Mouse (Mus musculus): ENCODE measurements around the gene Map2k4. TPM values are rescaled to one million over a fixed set of nuclear protein-coding genes. Genes with fewer than 3 reads are reported as not detected.

Map2k4 gene
- polyA plus RNA-seq, 1 experiment: 70.0 TPM

- Histone ChIP-seq H3K27me3 (ENCODE audit: control insufficient read depth, insufficient read depth, low read length, poor library complexity, severe bottlenecking) (no peaks in the 10 kb centered on the region), H3K36me3 (ENCODE audit: control insufficient read depth, insufficient read depth, low read length, poor library complexity, severe bottlenecking) (no peaks in the 10 kb centered on the region), H3K9ac (ENCODE audit: low read depth, poor library complexity, severe bottlenecking) (no peak overlapping the region), H3K9me3 (replicated peaks; ENCODE audit: control insufficient read depth, insufficient read depth, low read length, poor library complexity, severe bottlenecking) (no peaks in the 10 kb centered on the region), H3K27ac (ENCODE audit: insufficient read depth, low read length) (no peak overlapping the region), H3K4me3 (ENCODE audit: low read depth, low read length) (no peak overlapping the region), H3K4me1 (ENCODE audit: control insufficient read depth, insufficient read depth, low read length) (no peaks in the 10 kb centered on the region)
- TF ChIP-seq POLR2A (IDR thresholded peaks at IDR 0.05; ENCODE audit: insufficient read depth, low read length) (no peak), EP300 (IDR thresholded peaks at IDR 0.05; ENCODE audit: insufficient read depth, low read depth, low read length) (no peak), CTCF (IDR thresholded peaks at IDR 0.05; ENCODE audit: low read depth, low read length) (no peak)
These were observed 18.1 kb downstream of the Map2k4 start for GRCm38 (mm10) chr11:65769990-65770389.

- no peaks in the 10 kb centered on the region for H3K9me3 ChIP-seq (replicated peaks; ENCODE audit: control insufficient read depth, insufficient read depth, low read length, poor library complexity, severe bottlenecking)
These were observed 19.7 kb downstream of the Map2k4 start for GRCm38 (mm10) chr11:65768445-65768844.

DNA sequence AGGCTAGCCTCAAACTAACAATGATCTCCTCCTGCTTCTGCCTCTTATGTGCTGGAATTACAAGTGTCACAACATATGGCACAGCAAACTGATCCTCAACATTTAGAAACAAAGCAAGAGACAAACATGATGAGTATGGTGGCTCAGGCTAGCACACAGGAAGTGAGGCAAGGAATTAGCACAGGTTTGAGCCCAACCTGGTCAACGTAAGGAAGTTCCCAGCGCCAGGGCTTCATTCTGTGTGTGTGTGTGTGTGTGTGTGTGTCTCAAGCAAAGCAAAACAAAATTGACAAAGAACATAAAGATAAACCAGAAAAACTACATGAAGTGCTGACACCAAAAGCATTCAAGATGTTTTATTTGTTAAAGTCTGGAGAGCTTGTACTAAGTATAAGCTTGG, 27.2 kb downstream of the Map2k4 start:
- no peaks in the 10 kb centered on the region for H3K9me3 ChIP-seq (replicated peaks; ENCODE audit: control insufficient read depth, insufficient read depth, low read length, poor library complexity, severe bottlenecking)
- no peak overlapping the region for H3K27ac ChIP-seq (ENCODE audit: insufficient read depth, low read length)
- no peak overlapping the region for H3K4me3 ChIP-seq (ENCODE audit: low read depth, low read length)
- H3K9ac ChIP-seq (ENCODE audit: low read depth, poor library complexity, severe bottlenecking): no peak overlapping the region
- no peak for TF ChIP-seq CTCF (IDR thresholded peaks at IDR 0.05; ENCODE audit: low read depth, low read length)
- TF ChIP-seq POLR2A (IDR thresholded peaks at IDR 0.05; ENCODE audit: insufficient read depth, low read length): no peak
- no peak for TF ChIP-seq EP300 (IDR thresholded peaks at IDR 0.05; ENCODE audit: insufficient read depth, low read depth, low read length)
- H3K36me3 ChIP-seq (ENCODE audit: control insufficient read depth, insufficient read depth, low read length, poor library complexity, severe bottlenecking): no peaks in the 10 kb centered on the region
- no peaks in the 10 kb centered on the region for H3K27me3 ChIP-seq (ENCODE audit: control insufficient read depth, insufficient read depth, low read length, poor library complexity, severe bottlenecking)
- H3K4me1 ChIP-seq (ENCODE audit: control insufficient read depth, insufficient read depth, low read length): no peaks in the 10 kb centered on the region

More at GRCm38 (mm10) chr11:65768445-65768844, 19.7 kb downstream of the Map2k4 start:
- no peaks in the 10 kb centered on the region for H3K4me1 ChIP-seq (ENCODE audit: control insufficient read depth, insufficient read depth, low read length)
- TF ChIP-seq POLR2A (IDR thresholded peaks at IDR 0.05; ENCODE audit: insufficient read depth, low read length) (no peak), EP300 (IDR thresholded peaks at IDR 0.05; ENCODE audit: insufficient read depth, low read depth, low read length) (no peak), CTCF (IDR thresholded peaks at IDR 0.05; ENCODE audit: low read depth, low read length) (no peak)
- H3K36me3 ChIP-seq (ENCODE audit: control insufficient read depth, insufficient read depth, low read length, poor library complexity, severe bottlenecking): no peaks in the 10 kb centered on the region
- no peak overlapping the region for H3K9ac ChIP-seq (ENCODE audit: low read depth, poor library complexity, severe bottlenecking)
- no peak overlapping the region for H3K27ac ChIP-seq (ENCODE audit: insufficient read depth, low read length)
- no peaks in the 10 kb centered on the region for H3K27me3 ChIP-seq (ENCODE audit: control insufficient read depth, insufficient read depth, low read length, poor library complexity, severe bottlenecking)
- no peak overlapping the region for H3K4me3 ChIP-seq (ENCODE audit: low read depth, low read length)

DNA sequence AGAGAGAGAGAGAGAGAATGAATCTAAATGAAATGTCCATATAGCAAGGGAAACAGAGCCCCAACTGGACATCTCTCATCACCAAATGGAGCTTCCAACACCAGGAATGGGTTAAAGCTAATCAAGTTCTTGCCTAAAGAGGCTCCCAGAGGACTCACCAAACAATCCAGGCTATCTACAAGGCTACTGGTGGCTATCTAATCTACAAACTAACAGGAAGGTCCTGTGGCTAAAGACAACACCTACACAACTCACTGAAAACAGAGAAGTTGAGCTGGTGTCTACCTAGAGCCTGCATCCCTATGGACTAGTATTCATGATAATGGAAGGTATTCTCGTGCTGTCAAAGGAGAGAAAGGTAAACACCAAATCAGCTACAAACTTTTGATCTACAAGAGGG, 28.7 kb downstream of the Map2k4 start:
- Histone ChIP-seq H3K27me3 (ENCODE audit: control insufficient read depth, insufficient read depth, low read length, poor library complexity, severe bottlenecking) (no peaks in the 10 kb centered on the region), H3K4me3 (ENCODE audit: low read depth, low read length) (no peak overlapping the region), H3K36me3 (ENCODE audit: control insufficient read depth, insufficient read depth, low read length, poor library complexity, severe bottlenecking) (no peaks in the 10 kb centered on the region), H3K4me1 (ENCODE audit: control insufficient read depth, insufficient read depth, low read length) (no peaks in the 10 kb centered on the region), H3K27ac (ENCODE audit: insufficient read depth, low read length) (no peak overlapping the region), H3K9ac (ENCODE audit: low read depth, poor library complexity, severe bottlenecking) (no peak overlapping the region), H3K9me3 (replicated peaks; ENCODE audit: control insufficient read depth, insufficient read depth, low read length, poor library complexity, severe bottlenecking) (no peaks in the 10 kb centered on the region)
- TF ChIP-seq EP300 (IDR thresholded peaks at IDR 0.05; ENCODE audit: insufficient read depth, low read depth, low read length) (no peak), CTCF (IDR thresholded peaks at IDR 0.05; ENCODE audit: low read depth, low read length) (no peak), POLR2A (IDR thresholded peaks at IDR 0.05; ENCODE audit: insufficient read depth, low read length) (no peak)

DNA sequence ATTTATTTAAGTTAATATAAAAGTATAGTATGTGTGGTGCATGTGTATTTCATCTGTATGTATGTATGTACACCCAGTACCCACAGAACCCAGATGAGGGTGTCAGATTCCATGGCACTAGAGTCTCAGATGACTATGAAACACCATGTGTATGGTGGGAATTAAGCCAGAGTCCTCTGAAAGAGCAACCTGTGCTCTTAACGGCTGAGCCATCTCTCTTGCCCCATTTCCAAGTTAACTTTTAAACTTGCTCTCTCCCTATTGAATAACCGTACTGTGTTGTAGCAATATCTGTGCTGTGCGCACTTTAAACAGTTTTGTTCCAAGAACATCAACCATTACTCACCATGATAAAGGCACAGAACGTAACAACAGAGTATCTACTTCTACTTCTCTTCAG, 33.9 kb downstream of the Map2k4 start:
- no peaks in the 10 kb centered on the region for H3K9me3 ChIP-seq (replicated peaks; ENCODE audit: control insufficient read depth, insufficient read depth, low read length, poor library complexity, severe bottlenecking)
- no peak overlapping the region for H3K27ac ChIP-seq (ENCODE audit: insufficient read depth, low read length)
- no peak overlapping the region for H3K9ac ChIP-seq (ENCODE audit: low read depth, poor library complexity, severe bottlenecking)
- no peaks in the 10 kb centered on the region for H3K36me3 ChIP-seq (ENCODE audit: control insufficient read depth, insufficient read depth, low read length, poor library complexity, severe bottlenecking)
- no peaks in the 10 kb centered on the region for H3K4me1 ChIP-seq (ENCODE audit: control insufficient read depth, insufficient read depth, low read length)
- no peak overlapping the region for H3K4me3 ChIP-seq (ENCODE audit: low read depth, low read length)
- TF ChIP-seq POLR2A (IDR thresholded peaks at IDR 0.05; ENCODE audit: insufficient read depth, low read length) (no peak), EP300 (IDR thresholded peaks at IDR 0.05; ENCODE audit: insufficient read depth, low read depth, low read length) (no peak), CTCF (IDR thresholded peaks at IDR 0.05; ENCODE audit: low read depth, low read length) (no peak)
- no peaks in the 10 kb centered on the region for H3K27me3 ChIP-seq (ENCODE audit: control insufficient read depth, insufficient read depth, low read length, poor library complexity, severe bottlenecking)

DNA sequence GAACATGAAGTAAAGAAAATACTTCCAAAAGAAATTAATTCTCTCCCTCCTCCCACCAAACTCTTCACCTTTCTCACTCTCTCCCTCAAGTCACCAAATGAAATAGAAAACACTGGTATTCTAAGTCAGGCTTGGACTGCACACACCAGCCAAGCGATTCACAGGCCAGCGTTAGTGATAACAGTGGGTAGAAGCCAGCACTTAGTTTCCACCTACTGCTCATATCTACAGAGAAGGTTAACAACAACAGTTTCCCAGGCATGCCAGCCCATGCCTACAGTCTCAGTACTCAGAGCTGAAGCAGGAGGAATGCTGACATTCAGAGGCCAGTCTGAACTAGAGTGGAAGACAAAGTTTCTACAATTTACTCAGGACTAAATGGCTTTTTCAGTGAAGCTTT, 34.5 kb downstream of the Map2k4 start:
- Histone ChIP-seq H3K4me1 (ENCODE audit: control insufficient read depth, insufficient read depth, low read length) (no peaks in the 10 kb centered on the region), H3K9ac (ENCODE audit: low read depth, poor library complexity, severe bottlenecking) (no peak overlapping the region), H3K27ac (ENCODE audit: insufficient read depth, low read length) (no peak overlapping the region), H3K4me3 (ENCODE audit: low read depth, low read length) (no peak overlapping the region), H3K27me3 (ENCODE audit: control insufficient read depth, insufficient read depth, low read length, poor library complexity, severe bottlenecking) (no peaks in the 10 kb centered on the region), H3K9me3 (replicated peaks; ENCODE audit: control insufficient read depth, insufficient read depth, low read length, poor library complexity, severe bottlenecking) (no peaks in the 10 kb centered on the region), H3K36me3 (ENCODE audit: control insufficient read depth, insufficient read depth, low read length, poor library complexity, severe bottlenecking) (no peaks in the 10 kb centered on the region)
- no peak for TF ChIP-seq CTCF (IDR thresholded peaks at IDR 0.05; ENCODE audit: low read depth, low read length)
- no peak for TF ChIP-seq EP300 (IDR thresholded peaks at IDR 0.05; ENCODE audit: insufficient read depth, low read depth, low read length)
- no peak for TF ChIP-seq POLR2A (IDR thresholded peaks at IDR 0.05; ENCODE audit: insufficient read depth, low read length)
